Mouse (Mus musculus) hematopoietic stem cell, adult 5-6 weeks (primary cell): ENCODE measurements at regions not wholly inside any gene's neighbourhood (a gene's known extent, or its start where the extent isn't known, plus 50 kb on each side); places are given as distances from the start of the nearest gene placed in this dataset.

Experiments
- ATAC-seq, 2 experiments: fragments of 125-278 bp in 1 of 2; replicated peaks in 1 of 2; 2 replicates each; pipeline ENCODE4 v1.8.0; 2016 to 2017; ENCODE audit warnings: inconsistent platforms in 2 of 2, mild to moderate bottlenecking in 2 of 2, moderate number of reproducible peaks in 2 of 2, low read depth in 1 of 2, moderate TSS enrichment in 1 of 2; ENCODE audit not compliant: low FRiP score in 2 of 2, poor library complexity in 2 of 2, severe bottlenecking in 2 of 2, insufficient read depth in 1 of 2, low TSS enrichment in 1 of 2

- no peak for ATAC-seq
These were observed 362.0 kb upstream of the Camk1g start for GRCm38 (mm10) chr1:193732113-193732512.

- no peak for ATAC-seq
These were observed 351.8 kb upstream of the Camk1g start for GRCm38 (mm10) chr1:193721850-193722249.

GRCm38 (mm10) chr1:193720420-193720851 lies 350.3 kb upstream of the Camk1g start:
- no peak for ATAC-seq

GRCm38 (mm10) chr1:193715328-193715727 lies 345.2 kb upstream of the Camk1g start:
- no peak for ATAC-seq

- no peak for ATAC-seq
These were observed 344.5 kb upstream of the Camk1g start for GRCm38 (mm10) chr1:193714631-193715030.

- no peak for ATAC-seq
These were observed 335.1 kb upstream of the Camk1g start for GRCm38 (mm10) chr1:193705205-193705604.

- peak in 1 of 2 experiments; percentile 53; a peak in 2 of 4 replicates for ATAC-seq
These were observed 332.8 kb upstream of the Camk1g start for GRCm38 (mm10) chr1:193702707-193703419.

GRCm38 (mm10) chr1:193700217-193700616 lies 330.1 kb upstream of the Camk1g start:
- ATAC-seq: no peak

GRCm38 (mm10) chr1:193698603-193699266 lies 328.6 kb upstream of the Camk1g start:
- peak; percentile 60 to 85; a peak in 3 of 4 replicates for ATAC-seq

GRCm38 (mm10) chr1:193697857-193698256 lies 327.8 kb upstream of the Camk1g start:
- ATAC-seq: no peak

GRCm38 (mm10) chr1:193697001-193697400 lies 326.9 kb upstream of the Camk1g start:
- no peak for ATAC-seq

GRCm38 (mm10) chr1:193692991-193693390 lies 322.9 kb upstream of the Camk1g start:
- no peak for ATAC-seq

- no peak for ATAC-seq
These were observed 319.5 kb upstream of the Camk1g start for GRCm38 (mm10) chr1:193689601-193690000.

- ATAC-seq: no peak
These were observed 312.8 kb upstream of the Camk1g start for GRCm38 (mm10) chr1:193682917-193683316.

GRCm38 (mm10) chr1:193678448-193678847 lies 308.4 kb upstream of the Camk1g start:
- no peak for ATAC-seq

- peak; percentile 63 to 77; a peak in 3 of 4 replicates for ATAC-seq
These were observed 303.2 kb upstream of the Camk1g start for GRCm38 (mm10) chr1:193673236-193673830.

GRCm38 (mm10) chr1:193672681-193673080 lies 302.6 kb upstream of the Camk1g start:
- no peak for ATAC-seq

- ATAC-seq: no peak
These were observed 301.7 kb upstream of the Camk1g start for GRCm38 (mm10) chr1:193671816-193672254.
